Mouse (Mus musculus) bone marrow, adult 2 months (tissue): ENCODE results near the gene Ubash3b.

Experiments
- CTCF ChIP-seq: fragments of 200-500 bp; IDR thresholded peaks from 2 replicates; pipeline ENCODE4 v1.5.1; 2011; ENCODE audit warnings: low read length, control low read depth; ENCODE audit not compliant: control insufficient read depth, insufficient read depth
- POLR2A ChIP-seq: fragments of 200-500 bp; IDR thresholded peaks from 2 replicates; pipeline ENCODE4 v1.6.1; 2011; ENCODE audit warnings: low read depth, mild to moderate bottlenecking, control low read depth, low read length, borderline replicate concordance; ENCODE audit not compliant: control insufficient read depth

DNA sequence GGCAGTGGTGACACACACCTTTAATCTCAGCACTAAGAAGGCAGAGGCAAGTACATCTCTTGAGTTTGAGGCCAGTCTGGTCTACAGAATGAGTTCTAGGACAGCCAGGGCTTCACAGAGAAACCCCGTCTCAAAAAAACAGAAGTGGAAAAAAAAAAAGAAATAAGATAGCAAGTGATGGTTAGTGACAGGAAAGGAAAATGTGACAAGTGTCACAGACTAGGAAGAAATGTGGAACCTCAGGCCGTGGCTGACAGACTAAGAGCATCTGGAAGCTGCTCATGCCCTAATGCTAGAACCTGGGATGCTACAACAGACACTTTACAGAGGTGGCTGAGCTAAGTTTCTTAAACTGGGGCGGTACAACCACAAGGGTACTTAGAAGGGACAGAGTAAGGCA lies 18.4 kb downstream of the Ubash3b start:
- no peak for TF ChIP-seq CTCF
- no peak for TF ChIP-seq POLR2A
